ENCODE assay signal across 11 mouse cellular contexts in the genomic region with DNA sequence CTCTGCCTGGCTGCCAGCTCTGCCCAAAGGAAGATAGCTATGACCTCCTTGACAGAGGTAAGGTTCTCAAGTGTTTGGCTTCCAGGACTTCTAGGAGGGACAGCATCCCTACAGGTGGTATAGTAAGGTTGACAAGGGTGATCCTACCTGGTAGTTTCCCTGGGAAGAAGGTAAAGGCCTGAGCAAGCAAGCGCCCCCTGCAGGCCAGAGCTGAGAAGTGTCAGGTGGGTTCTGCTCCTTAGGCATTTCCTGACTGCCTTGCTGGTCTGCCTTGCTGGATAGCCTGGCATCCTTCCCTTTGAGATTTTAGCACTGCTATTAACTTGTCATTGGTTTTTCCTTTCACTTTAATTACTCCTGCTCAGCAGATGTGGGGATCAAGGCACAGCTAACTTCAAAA.
A peak's percentile ranks its signal among the peaks of the same experiment; 100 is the strongest.
DNase-seq lines count a peak whose midpoint lies in the region; ATAC-seq and TF ChIP-seq lines count a peak whose summit lies in the region.
"Had no signal": no experiment of that assay in that cellular context is flagged by ENCODE, and none has a peak within 500 bp of the region (broad histone marks: within the 10 kb centered on the region; RNA-seq: fewer than 3 reads in every experiment).

No protein-coding gene starts in this region.

- H3K9ac ChIP-seq in kidney, embryonic 16.5 days (replicated peaks; ENCODE audit: low read length): no peak overlapping the region
- H3K9ac ChIP-seq in hindbrain, embryonic 12.5 days: no peak overlapping the region
- H3K9ac ChIP-seq: liver, embryonic 15.5 days; neural tube, embryonic 13.5 days had no signal

- ATAC-seq in kidney, embryonic 16.5 days (ENCODE audit: low FRiP score, low TSS enrichment): no peak
- no peak for ATAC-seq in hindbrain, embryonic 12.5 days (ENCODE audit: low FRiP score)
- ATAC-seq: inflammation-experienced regulatory T-cells, adult 6 months had no signal

- H3K4me1 ChIP-seq in kidney, adult 2 months (ENCODE audit: control insufficient read depth, insufficient read depth, low read length): no peaks in the 10 kb centered on the region
- H3K4me1 ChIP-seq in kidney, embryonic 16.5 days (ENCODE audit: insufficient read depth, low read length): no peaks in the 10 kb centered on the region
- H3K4me1 ChIP-seq in hindbrain, embryonic 12.5 days: no peaks in the 10 kb centered on the region
- H3K4me1 ChIP-seq: liver, embryonic 15.5 days had no signal

- no peak overlapping the region for H3K4me3 ChIP-seq in kidney, adult 2 months (ENCODE audit: insufficient read depth, low read depth, low read length)
- H3K4me3 ChIP-seq in kidney, embryonic 16.5 days (ENCODE audit: low read length): no peak overlapping the region
- H3K4me3 ChIP-seq in hindbrain, embryonic 12.5 days: no peak overlapping the region
- H3K4me3 ChIP-seq: liver, embryonic 15.5 days; neural tube, embryonic 13.5 days had no signal

- no peaks in the 10 kb centered on the region for H3K36me3 ChIP-seq in kidney, adult 2 months (ENCODE audit: control insufficient read depth, insufficient read depth, low read length)
- H3K36me3 ChIP-seq in kidney, embryonic 16.5 days (ENCODE audit: insufficient read depth, low read length): no peaks in the 10 kb centered on the region
- no peaks in the 10 kb centered on the region for H3K36me3 ChIP-seq in hindbrain, embryonic 12.5 days
- H3K36me3 ChIP-seq: liver, embryonic 15.5 days; neural tube, embryonic 13.5 days had no signal

- WGBS in kidney, adult 2 months: 0% methylated on average over 1 of the region's 1 CpGs
- 11% methylated on average over 1 of the region's 1 CpGs for WGBS in kidney, embryonic 16.5 days
- 6% methylated on average over 1 of the region's 1 CpGs for WGBS in hindbrain, embryonic 12.5 days

- DNase-seq in kidney, adult 2 months: no peak
- DNase-seq in A20 (ENCODE audit: low read depth, low spot score): peak; percentile 34
- peak; percentile 6 for DNase-seq in MEL-GATA-1-ER (ENCODE audit: extremely low read depth, low read depth)
- peak; percentile 62 for DNase-seq in induced T-regulatory cell, adult 2 months (ENCODE audit: low read depth)
- no peak for DNase-seq in layer of hippocampus, adult 11-12 months (ENCODE audit: low spot score)
- DNase-seq in cerebellum, adult 9-10 months: no peak

- no peaks in the 10 kb centered on the region for H3K27me3 ChIP-seq in kidney, adult 2 months (replicated peaks; ENCODE audit: control insufficient read depth, insufficient read depth, low read length)
- no peaks in the 10 kb centered on the region for H3K27me3 ChIP-seq in kidney, embryonic 16.5 days (ENCODE audit: insufficient read depth, low read length)
- no peaks in the 10 kb centered on the region for H3K27me3 ChIP-seq in hindbrain, embryonic 12.5 days
- H3K27me3 ChIP-seq: liver, embryonic 15.5 days had no signal

- no peak for TF ChIP-seq POLR2A in kidney, adult 2 months (IDR thresholded peaks at IDR 0.05; ENCODE audit: low read depth, low read length)

- H3K27ac ChIP-seq in kidney, adult 2 months (ENCODE audit: insufficient read depth, low read depth, low read length): no peak overlapping the region
- no peak overlapping the region for H3K27ac ChIP-seq in kidney, embryonic 16.5 days (ENCODE audit: low read length)
- no peak overlapping the region for H3K27ac ChIP-seq in hindbrain, embryonic 12.5 days
- H3K27ac ChIP-seq: liver, embryonic 15.5 days; neural tube, embryonic 13.5 days had no signal

- no peak overlapping the region for H3K4me2 ChIP-seq in kidney, embryonic 16.5 days (replicated peaks; ENCODE audit: low read depth, low read length)
- H3K4me2 ChIP-seq in hindbrain, embryonic 12.5 days (replicated peaks): no peak overlapping the region
- H3K4me2 ChIP-seq: liver, embryonic 15.5 days; neural tube, embryonic 13.5 days had no signal

- TF ChIP-seq CTCF in kidney, adult 2 months (conservative IDR thresholded peaks at IDR 0.05; ENCODE audit: insufficient read depth, insufficient read length, low read depth, low read length): peak; percentile 59

- no peaks in the 10 kb centered on the region for H3K9me3 ChIP-seq in kidney, embryonic 16.5 days (ENCODE audit: low read length)
- no peaks in the 10 kb centered on the region for H3K9me3 ChIP-seq in hindbrain, embryonic 12.5 days (replicated peaks)
- H3K9me3 ChIP-seq: liver, embryonic 15.5 days; neural tube, embryonic 13.5 days had no signal

Comparison
In these comparisons a context has a peak if more than half of its experiments do, and no peak if none do; other contexts are left out.
1. DNase-seq: peak in A20 (single experiment), MEL-GATA-1-ER (single experiment) and induced T-regulatory cell, adult 2 months (single experiment); none in kidney, adult 2 months (single experiment), layer of hippocampus, adult 11-12 months (single experiment) and cerebellum, adult 9-10 months (single experiment).